Mouse (Mus musculus) embryo, embryonic 10 days (tissue): ENCODE measurements around the gene Hmgcl.
"Not testable (repeated sequence)": the region's sequence is repeated elsewhere in the genome, so short reads cannot be mapped to it uniquely, and the experiment has no call there.

Experiments
- DNase-seq: peaks from one replicate; pipeline ENCODE4 v3.0.0-alpha.2; 2015; ENCODE audit warnings: low spot score

Hmgcl gene

GRCm38 (mm10) chr4:135926861-135927260, 19.4 kb upstream of the Hmgcl start:
- no peak for DNase-seq

GRCm38 (mm10) chr4:135928376-135928775, 17.9 kb upstream of the Hmgcl start:
- DNase-seq: no peak

- DNase-seq: no peak
These were observed 16.8 kb upstream of the Hmgcl start for GRCm38 (mm10) chr4:135929405-135929804.

GRCm38 (mm10) chr4:135929828-135930227, 16.4 kb upstream of the Hmgcl start:
- DNase-seq: no peak

GRCm38 (mm10) chr4:135930239-135930638, 16.0 kb upstream of the Hmgcl start:
- no peak for DNase-seq

- DNase-seq: peak; percentile 63
These were observed 14.4 kb upstream of the Hmgcl start for GRCm38 (mm10) chr4:135931832-135932231.

GRCm38 (mm10) chr4:135934708-135935500, 11.3 kb upstream of the Hmgcl start:
- no peak for DNase-seq

GRCm38 (mm10) chr4:135935502-135935901, 10.7 kb upstream of the Hmgcl start:
- DNase-seq: no peak

GRCm38 (mm10) chr4:135938858-135939257, 7.4 kb upstream of the Hmgcl start:
- no peak for DNase-seq

GRCm38 (mm10) chr4:135941026-135941425, 5.2 kb upstream of the Hmgcl start:
- DNase-seq: not testable (repeated sequence)

GRCm38 (mm10) chr4:135942193-135942592, 4.1 kb upstream of the Hmgcl start:
- no peak for DNase-seq

- no peak for DNase-seq
These were observed 2.9 kb upstream of the Hmgcl start for GRCm38 (mm10) chr4:135943389-135943788.

GRCm38 (mm10) chr4:135945706-135946105, 542 bp upstream of the Hmgcl start:
- no peak for DNase-seq

- no peak for DNase-seq
These were observed 532 bp downstream of the Hmgcl start for GRCm38 (mm10) chr4:135946659-135947301.

GRCm38 (mm10) chr4:135948142-135948541, 1.9 kb downstream of the Hmgcl start:
- DNase-seq: no peak

- DNase-seq: no peak
These were observed 3.2 kb downstream of the Hmgcl start for GRCm38 (mm10) chr4:135949475-135949874.

- no peak for DNase-seq
These were observed 3.7 kb downstream of the Hmgcl start for GRCm38 (mm10) chr4:135949911-135950310.

GRCm38 (mm10) chr4:135950365-135950764, 4.1 kb downstream of the Hmgcl start:
- no peak for DNase-seq

GRCm38 (mm10) chr4:135951505-135951904, 5.3 kb downstream of the Hmgcl start:
- DNase-seq: no peak

GRCm38 (mm10) chr4:135953179-135953578, 6.9 kb downstream of the Hmgcl start:
- no peak for DNase-seq

GRCm38 (mm10) chr4:135954241-135954640, 8.0 kb downstream of the Hmgcl start:
- peak; percentile 84 for DNase-seq

GRCm38 (mm10) chr4:135955886-135956285, 9.6 kb downstream of the Hmgcl start:
- DNase-seq: no peak

GRCm38 (mm10) chr4:135958354-135958753, 12.1 kb downstream of the Hmgcl start:
- no peak for DNase-seq

- peak; percentile 96 for DNase-seq
These were observed 14.5 kb downstream of the Hmgcl start for GRCm38 (mm10) chr4:135960717-135961116.
